Mouse (Mus musculus): ENCODE measurements around the gene Map4k4. TPM values are rescaled to one million over a fixed set of nuclear protein-coding genes. Genes with fewer than 3 reads are reported as not detected.

Map4k4 gene
- total and polyA plus RNA-seq, 3 experiments: 0.04 to 0.21 TPM; not detected in 1

GRCm38 (mm10) chr1:40045686-40046085 lies 145.0 kb downstream of the Map4k4 start:
- Histone ChIP-seq H3K36me3 (ENCODE audit: control insufficient read depth in 1 of 2, insufficient read depth in 2 of 2, low read length in 2 of 2) (no peaks in the 10 kb centered on the region), H3K9me3 (replicated peaks; ENCODE audit: insufficient read depth, low read length) (no peaks in the 10 kb centered on the region), H3K4me3 (ENCODE audit: control insufficient read depth in 1 of 2, insufficient read depth in 1 of 2, low read depth in 2 of 2, low read length in 2 of 2) (no peak overlapping the region), H3K79me2 (ENCODE audit: control insufficient read depth, insufficient read depth, low read length, poor library complexity) (no peaks in the 10 kb centered on the region), H3K27me3 (ENCODE audit: control insufficient read depth in 1 of 2, insufficient read depth in 2 of 2, low read length in 2 of 2) (no peaks in the 10 kb centered on the region), H3K9ac (ENCODE audit: control insufficient read depth, low read depth, low read length, poor library complexity, severe bottlenecking) (no peak overlapping the region), H3K4me1 (ENCODE audit: control insufficient read depth in 1 of 2, insufficient read depth in 2 of 2, low read length in 2 of 2) (no peaks in the 10 kb centered on the region), H3K27ac (ENCODE audit: control insufficient read depth, low read depth, low read length) (no peak overlapping the region)
- DNase-seq (ENCODE audit: low read depth, low spot score): no peak
- TF ChIP-seq ZMIZ1 (IDR thresholded peaks at IDR 0.05; ENCODE audit: low read depth, low read length) (no peak), CTCF (IDR thresholded peaks at IDR 0.05 in 2 of 3, conservative IDR thresholded peaks at IDR 0.05 in 1 of 3; ENCODE audit: control insufficient read depth in 1 of 3, insufficient read depth in 1 of 3, low read depth in 2 of 3, low read length in 3 of 3, poor library complexity in 1 of 3, severe bottlenecking in 1 of 3) (no peak)

GRCm38 (mm10) chr1:40046600-40046999 lies 145.9 kb downstream of the Map4k4 start:
- Histone ChIP-seq H3K27ac (ENCODE audit: control insufficient read depth, low read depth, low read length) (no peak overlapping the region), H3K4me1 (ENCODE audit: control insufficient read depth in 1 of 2, insufficient read depth in 2 of 2, low read length in 2 of 2) (no peaks in the 10 kb centered on the region), H3K9me3 (replicated peaks; ENCODE audit: insufficient read depth, low read length) (no peaks in the 10 kb centered on the region), H3K9ac (ENCODE audit: control insufficient read depth, low read depth, low read length, poor library complexity, severe bottlenecking) (no peak overlapping the region), H3K27me3 (ENCODE audit: control insufficient read depth in 1 of 2, insufficient read depth in 2 of 2, low read length in 2 of 2) (no peaks in the 10 kb centered on the region), H3K79me2 (ENCODE audit: control insufficient read depth, insufficient read depth, low read length, poor library complexity) (no peaks in the 10 kb centered on the region), H3K4me3 (ENCODE audit: control insufficient read depth in 1 of 2, insufficient read depth in 1 of 2, low read depth in 2 of 2, low read length in 2 of 2) (no peak overlapping the region), H3K36me3 (ENCODE audit: control insufficient read depth in 1 of 2, insufficient read depth in 2 of 2, low read length in 2 of 2) (no peaks in the 10 kb centered on the region)
- TF ChIP-seq SMC3 (IDR thresholded peaks at IDR 0.05; ENCODE audit: low read depth, low read length) (no peak), MYC (IDR thresholded peaks at IDR 0.05; ENCODE audit: low read depth, low read length) (no peak), ETS1 (IDR thresholded peaks at IDR 0.05; ENCODE audit: low read depth, low read length) (no peak), RCOR1 (IDR thresholded peaks at IDR 0.05; ENCODE audit: low read depth, low read length) (no peak), POLR2A (IDR thresholded peaks at IDR 0.05; ENCODE audit: control insufficient read depth in 1 of 2, insufficient read depth in 1 of 2, low read depth in 1 of 2, low read length in 2 of 2, poor library complexity in 1 of 2) (no peak), BHLHE40 (IDR thresholded peaks at IDR 0.05; ENCODE audit: borderline replicate concordance, low read depth, low read length) (no peak), ELF1 (IDR thresholded peaks at IDR 0.05; ENCODE audit: low read depth, low read length) (no peak), RAD21 (IDR thresholded peaks at IDR 0.05; ENCODE audit: low read depth, low read length) (no peak), NELFE (IDR thresholded peaks at IDR 0.05; ENCODE audit: low read depth, low read length) (no peak), ZMIZ1 (IDR thresholded peaks at IDR 0.05; ENCODE audit: low read depth, low read length) (no peak), USF2 (IDR thresholded peaks at IDR 0.05; ENCODE audit: borderline replicate concordance in 1 of 2, insufficient read depth in 1 of 2, low read depth in 1 of 2, low read length in 2 of 2) (no peak), TBP (IDR thresholded peaks at IDR 0.05; ENCODE audit: low read depth, low read length) (no peak), HCFC1 (IDR thresholded peaks at IDR 0.05; ENCODE audit: low read depth, low read length) (no peak), CHD1 (IDR thresholded peaks at IDR 0.05; ENCODE audit: low read depth, low read length) (no peak), CHD2 (IDR thresholded peaks at IDR 0.05; ENCODE audit: low read length) (no peak)
- no peak for DNase-seq (ENCODE audit: low read depth, low spot score)

DNA sequence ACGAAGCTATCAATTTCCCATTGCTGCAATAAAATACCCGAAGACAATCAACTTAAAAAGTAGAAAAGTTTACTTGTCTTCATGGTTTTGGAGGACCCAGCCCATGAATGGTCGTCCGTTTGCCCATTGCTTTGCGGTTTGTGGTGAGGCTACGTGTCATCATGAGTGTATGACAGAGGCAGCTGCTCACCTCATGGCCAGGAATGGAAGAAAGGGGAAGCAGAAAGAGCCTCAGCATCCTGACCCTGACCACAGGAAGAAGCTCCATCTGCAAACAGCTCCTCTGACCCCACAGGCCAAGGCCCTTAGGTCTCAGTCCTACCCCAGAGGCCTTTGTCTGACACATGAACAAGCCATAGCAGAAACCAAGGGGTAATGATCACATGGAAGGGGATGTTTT lies 150.4 kb downstream of the Map4k4 start:
- no peaks in the 10 kb centered on the region for H3K4me1 ChIP-seq (ENCODE audit: control insufficient read depth in 1 of 2, insufficient read depth in 2 of 2, low read length in 2 of 2)
- H3K36me3 ChIP-seq (ENCODE audit: control insufficient read depth in 1 of 2, insufficient read depth in 2 of 2, low read length in 2 of 2): no peaks in the 10 kb centered on the region
- no peak overlapping the region for H3K4me3 ChIP-seq (ENCODE audit: control insufficient read depth in 1 of 2, insufficient read depth in 1 of 2, low read depth in 2 of 2, low read length in 2 of 2)
- H3K9ac ChIP-seq (ENCODE audit: control insufficient read depth, low read depth, low read length, poor library complexity, severe bottlenecking): no peak overlapping the region
- no peak for DNase-seq (ENCODE audit: low read depth, low spot score)
- no peaks in the 10 kb centered on the region for H3K9me3 ChIP-seq (replicated peaks; ENCODE audit: insufficient read depth, low read length)
- no peaks in the 10 kb centered on the region for H3K27me3 ChIP-seq (ENCODE audit: control insufficient read depth in 1 of 2, insufficient read depth in 2 of 2, low read length in 2 of 2)
- no peak overlapping the region for H3K27ac ChIP-seq (ENCODE audit: control insufficient read depth, low read depth, low read length)
- H3K79me2 ChIP-seq (ENCODE audit: control insufficient read depth, insufficient read depth, low read length, poor library complexity): no peaks in the 10 kb centered on the region
- TF ChIP-seq MAX (IDR thresholded peaks at IDR 0.05; ENCODE audit: low read length): no peak
- no peak for TF ChIP-seq GATA1 (IDR thresholded peaks at IDR 0.05; ENCODE audit: low read depth, low read length)
- no peak for TF ChIP-seq RCOR1 (IDR thresholded peaks at IDR 0.05; ENCODE audit: low read depth, low read length)
- no peak for TF ChIP-seq MYC (IDR thresholded peaks at IDR 0.05; ENCODE audit: low read depth, low read length)
- TF ChIP-seq ZMIZ1 (IDR thresholded peaks at IDR 0.05; ENCODE audit: low read depth, low read length): no peak
- TF ChIP-seq EP300 (IDR thresholded peaks at IDR 0.05; ENCODE audit: low read depth in 1 of 2, low read length in 2 of 2): no peak
- TF ChIP-seq USF1 (IDR thresholded peaks at IDR 0.05; ENCODE audit: low read depth, low read length): no peak
- TF ChIP-seq POLR2A (IDR thresholded peaks at IDR 0.05; ENCODE audit: control insufficient read depth in 1 of 2, insufficient read depth in 1 of 2, low read depth in 1 of 2, low read length in 2 of 2, poor library complexity in 1 of 2): no peak
- TF ChIP-seq RAD21 (IDR thresholded peaks at IDR 0.05; ENCODE audit: low read depth, low read length): no peak
- TF ChIP-seq TCF12 (IDR thresholded peaks at IDR 0.05; ENCODE audit: low read depth, low read length): no peak
- TF ChIP-seq SMC3 (IDR thresholded peaks at IDR 0.05; ENCODE audit: low read depth, low read length): no peak
- TF ChIP-seq ZC3H11A (IDR thresholded peaks at IDR 0.05; ENCODE audit: low read depth, low read length): no peak
- TF ChIP-seq ZKSCAN1 (IDR thresholded peaks at IDR 0.05; ENCODE audit: low read depth, low read length): no peak
- TF ChIP-seq TBP (IDR thresholded peaks at IDR 0.05; ENCODE audit: low read depth, low read length): no peak
- no peak for TF ChIP-seq POLR2AphosphoS2 (IDR thresholded peaks at IDR 0.05; ENCODE audit: low read length)
- TF ChIP-seq MEF2A (IDR thresholded peaks at IDR 0.05; ENCODE audit: extremely low read depth, insufficient replicate concordance, low read depth, low read length, poor library complexity, severe bottlenecking): no peak
- TF ChIP-seq TAL1 (IDR thresholded peaks at IDR 0.05; ENCODE audit: low read length): no peak

Data from MEL (cell line).